Mouse (Mus musculus) heart, embryonic 13.5 days (tissue): ENCODE measurements around the gene B4galt3. TPM values are rescaled to one million over a fixed set of nuclear protein-coding genes. Genes with fewer than 3 reads are reported as not detected.
"Not testable (repeated sequence)": the region's sequence is repeated elsewhere in the genome, so short reads cannot be mapped to it uniquely, and the experiment has no call there.

Experiments used
- ATAC-seq: fragments of 200-750 bp; cut with Nextera tagmentation; 2 replicates; pipeline ENCODE4 v1.8.0; 2017; ENCODE audit warnings: moderate TSS enrichment; ENCODE audit not compliant: insufficient number of reproducible peaks, low FRiP score, low TSS enrichment; ENCODE audit errors: extremely low read depth
- H3K27ac ChIP-seq: fragments of 300-500 bp; sonication (generic); replicated peaks from 2 replicates; pipeline ENCODE4 v1.5.1; 2015; ENCODE audit warnings: moderate library complexity, mild to moderate bottlenecking, inconsistent platforms
- H3K27me3 ChIP-seq: fragments of 300-500 bp; sonication (generic); replicated peaks from 2 replicates; pipeline ENCODE4 v1.6.1; 2015; ENCODE audit warnings: mild to moderate bottlenecking, inconsistent platforms
- H3K36me3 ChIP-seq: fragments of 300-500 bp; sonication (generic); 2 replicates; pipeline ENCODE4 v1.6.1; 2015; ENCODE audit warnings: mild to moderate bottlenecking, inconsistent platforms
- H3K4me1 ChIP-seq: fragments of 300-500 bp; sonication (generic); 2 replicates; pipeline ENCODE4 v1.6.1; 2015; ENCODE audit warnings: inconsistent platforms
- H3K4me2 ChIP-seq: fragments of 300-500 bp; sonication (generic); 2 replicates; pipeline ENCODE4 v1.6.1; 2015; ENCODE audit warnings: inconsistent platforms, mild to moderate bottlenecking, moderate library complexity
- H3K4me3 ChIP-seq: fragments of 300-500 bp; sonication (generic); 2 replicates; pipeline ENCODE4 v1.5.1; 2015; ENCODE audit warnings: moderate library complexity, mild to moderate bottlenecking, inconsistent platforms
- H3K9ac ChIP-seq: fragments of 300-500 bp; sonication (generic); 2 replicates; pipeline ENCODE4 v1.6.1; 2015; ENCODE audit warnings: inconsistent platforms, mild to moderate bottlenecking, moderate library complexity
- H3K9me3 ChIP-seq: fragments of 300-500 bp; sonication (generic); 2 replicates; pipeline ENCODE4 v1.6.1; 2016; ENCODE audit warnings: inconsistent platforms
- WGBS: fragments of 180-500 bp; shearing (Covaris S2); methylation state at CpG from one replicate; pipeline ENCODE4 v1.1.7; 2015; ENCODE audit warnings: mixed read lengths; 5-methylcytosine and 5-hydroxymethylcytosine counted together
- polyA plus RNA-seq: library from polyadenylated mRNA; unstranded; fragments of >200 nt; fragmentation: Nextera tagmentation; extraction: Ambion mirVana; gene quantifications from 2 replicates; pipeline ENCODE4 v1.2.1, GENCODE M21; 2015

B4galt3 gene
- polyA plus RNA-seq, 1 experiment from 2014 or later, result 54.6 TPM

DNA sequence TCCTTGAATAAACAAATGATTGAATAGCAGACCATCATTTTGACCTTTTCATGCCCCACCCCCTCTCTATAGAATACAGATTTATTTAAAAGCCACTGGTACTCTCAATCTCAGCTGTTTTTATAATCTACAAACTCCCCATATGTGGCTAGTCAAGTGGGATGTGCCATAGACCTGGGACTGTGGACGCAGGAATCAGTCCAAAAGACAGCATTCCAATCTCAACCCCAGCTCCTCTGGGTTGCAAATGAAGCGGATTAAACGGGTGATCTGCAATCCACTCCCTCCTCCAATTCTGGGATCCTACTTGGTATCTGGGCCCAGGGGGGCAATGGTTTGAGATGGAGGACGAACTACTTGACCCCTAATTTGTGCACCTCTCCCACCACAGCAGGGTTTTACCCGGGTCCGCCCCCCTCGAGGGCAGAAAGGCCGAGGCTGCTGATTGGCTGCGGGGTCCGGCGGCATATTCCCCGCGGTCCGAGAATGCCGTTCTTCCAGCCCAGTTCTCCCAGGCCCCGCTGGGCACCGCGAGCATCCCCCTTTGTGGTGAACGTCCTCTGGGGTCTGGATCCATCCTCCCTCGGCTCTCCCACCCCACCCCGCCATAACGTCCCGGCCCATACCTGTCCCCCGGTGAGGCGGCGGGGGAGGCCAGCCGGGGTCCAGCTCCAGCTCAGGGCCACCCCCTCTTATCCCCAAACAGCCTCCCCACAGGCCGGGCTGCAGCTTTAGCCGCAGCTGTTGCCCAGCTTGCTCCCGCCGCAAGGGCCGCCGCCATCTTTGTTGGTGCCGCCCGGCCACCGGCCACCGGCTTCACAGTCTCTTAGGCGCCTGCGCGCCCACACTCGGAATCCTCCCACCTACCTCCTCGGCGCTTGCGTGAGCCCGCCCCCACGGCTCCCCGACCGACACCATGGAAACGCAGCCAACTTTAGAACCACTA lies 17.3 kb downstream of the B4galt3 start, which contains the start of gene Usp21:
TSS of gene Usp21 (minus strand) at position 856 of the 946 bp plus-strand sequence.
- WGBS, result 1% methylated on average over 49 of the region's 49 CpGs
- H3K4me3 ChIP-seq, result peak within 1 kb of the TSS; percentile 88
- no peaks in the 10 kb centered on the region for H3K9me3 ChIP-seq
- H3K27me3 ChIP-seq, result no peaks in the 10 kb centered on the region
- peak within 1 kb of the TSS; percentile 93 for H3K27ac ChIP-seq
- H3K9ac ChIP-seq, result peak within 1 kb of the TSS; percentile 98
- H3K4me1 ChIP-seq, result peaks cover 32% of the 10 kb centered on the region
- H3K36me3 ChIP-seq, result peaks cover 74% of the 10 kb centered on the region
- ATAC-seq, result peak; percentile 82
- peak within 1 kb of the TSS; percentile 74 for H3K4me2 ChIP-seq

DNA sequence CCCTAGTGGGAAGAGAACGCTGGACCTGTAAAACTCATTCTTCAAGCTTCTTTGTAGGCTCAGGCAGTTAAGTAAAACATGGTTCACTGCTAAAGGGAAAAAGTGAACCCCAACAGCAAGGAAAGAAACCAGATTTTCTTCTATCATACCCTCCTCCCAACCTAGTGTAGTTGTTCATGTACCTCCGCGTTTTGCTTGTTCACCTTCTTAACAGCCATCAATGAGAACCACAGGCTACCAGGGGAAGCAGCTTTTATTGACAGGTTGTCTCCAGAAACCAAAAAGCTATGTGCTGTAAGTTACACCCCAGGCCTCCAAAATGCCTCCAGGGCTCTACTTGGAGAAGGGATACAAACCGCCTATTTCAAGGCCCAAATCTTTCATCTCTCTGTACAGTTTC lies 18.2 kb downstream of the B4galt3 start:
- Histone ChIP-seq H3K9me3 (no peaks in the 10 kb centered on the region), H3K27me3 (no peaks in the 10 kb centered on the region), H3K4me3 (peak overlapping the region; percentile 88; the same call in 1 of the 2 replicates), H3K4me1 (peaks cover 31% of the 10 kb centered on the region), H3K4me2 (peak overlapping the region; percentile 74), H3K27ac (peak overlapping the region; percentile 47; the same call in 1 of the 2 replicates), H3K36me3 (peaks cover 65% of the 10 kb centered on the region), H3K9ac (peak overlapping the region; percentile 98; the same call in 1 of the 2 replicates)
- ATAC-seq, result no peak
- 70% methylated on average over 4 of the region's 4 CpGs for WGBS

GRCm38 (mm10) chr1:171293351-171293750 lies 23.2 kb downstream of the B4galt3 start:
- Histone ChIP-seq H3K27me3 (peaks cover 27% of the 10 kb centered on the region), H3K4me3 (peak overlapping the region; percentile 87), H3K4me2 (peak overlapping the region; percentile 89), H3K9me3 (no peaks in the 10 kb centered on the region), H3K27ac (no peak overlapping the region), H3K4me1 (peaks cover 13% of the 10 kb centered on the region), H3K36me3 (peaks cover 32% of the 10 kb centered on the region), H3K9ac (peak overlapping the region; percentile 94)
- ATAC-seq, result no peak
- 82% methylated on average over 3 of the region's 3 CpGs for WGBS

GRCm38 (mm10) chr1:171293906-171294297 lies 23.8 kb downstream of the B4galt3 start:
- H3K27ac ChIP-seq, result peak overlapping the region; percentile 93
- WGBS, result 42% methylated on average over 5 of the region's 5 CpGs

GRCm38 (mm10) chr1:171294298-171295062 lies 24.4 kb downstream of the B4galt3 start, which contains the start of gene Ufc1:
TSS of gene Ufc1 (minus strand) at chr1:171295024.
- peaks cover 34% of the 10 kb centered on the region for H3K27me3 ChIP-seq
- H3K9ac ChIP-seq, result peak within 1 kb of the TSS; percentile 94
- WGBS, result under 1% methylated on average over 42 of the region's 42 CpGs
- peak within 1 kb of the TSS; percentile 89 for H3K4me2 ChIP-seq
- peak within 1 kb of the TSS; percentile 93 for H3K27ac ChIP-seq
- ATAC-seq, result peak; percentile 48
- H3K4me3 ChIP-seq, result peak within 1 kb of the TSS; percentile 87
- no peaks in the 10 kb centered on the region for H3K9me3 ChIP-seq
- H3K36me3 ChIP-seq, result peaks cover 21% of the 10 kb centered on the region
- H3K4me1 ChIP-seq, result peaks cover 9% of the 10 kb centered on the region

More at GRCm38 (mm10) chr1:171293906-171294297, 23.8 kb downstream of the B4galt3 start:
- peaks cover 9% of the 10 kb centered on the region for H3K4me1 ChIP-seq
- peak overlapping the region; percentile 87 for H3K4me3 ChIP-seq
- peaks cover 33% of the 10 kb centered on the region for H3K27me3 ChIP-seq
- peak overlapping the region; percentile 94 for H3K9ac ChIP-seq
- H3K36me3 ChIP-seq, result peaks cover 27% of the 10 kb centered on the region
- no peak for ATAC-seq
- no peaks in the 10 kb centered on the region for H3K9me3 ChIP-seq
- peak overlapping the region; percentile 89 for H3K4me2 ChIP-seq

- H3K4me1 ChIP-seq, result peaks cover 9% of the 10 kb centered on the region
- H3K27ac ChIP-seq, result peak overlapping the region; percentile 93
- H3K36me3 ChIP-seq, result peaks cover 16% of the 10 kb centered on the region
- H3K4me3 ChIP-seq, result peak overlapping the region; percentile 87
- WGBS, result 14% methylated on average over 3 of the region's 3 CpGs
- peaks cover 34% of the 10 kb centered on the region for H3K27me3 ChIP-seq
- H3K9ac ChIP-seq, result peak overlapping the region; percentile 94
- peak overlapping the region; percentile 89 for H3K4me2 ChIP-seq
- ATAC-seq, result no peak
- H3K9me3 ChIP-seq, result no peaks in the 10 kb centered on the region
These were observed 24.9 kb downstream of the B4galt3 start for GRCm38 (mm10) chr1:171295063-171295402.

- ATAC-seq, result no peak
- Histone ChIP-seq H3K9ac (no peak overlapping the region), H3K27ac (no peak overlapping the region), H3K4me3 (no peak overlapping the region), H3K4me1 (peaks cover 7% of the 10 kb centered on the region), H3K9me3 (no peaks in the 10 kb centered on the region), H3K27me3 (peaks cover 34% of the 10 kb centered on the region), H3K36me3 (no peaks in the 10 kb centered on the region), H3K4me2 (no peak overlapping the region)
- 43% methylated on average over 3 of the region's 3 CpGs for WGBS
These were observed 28.1 kb downstream of the B4galt3 start for GRCm38 (mm10) chr1:171298226-171298625.

DNA sequence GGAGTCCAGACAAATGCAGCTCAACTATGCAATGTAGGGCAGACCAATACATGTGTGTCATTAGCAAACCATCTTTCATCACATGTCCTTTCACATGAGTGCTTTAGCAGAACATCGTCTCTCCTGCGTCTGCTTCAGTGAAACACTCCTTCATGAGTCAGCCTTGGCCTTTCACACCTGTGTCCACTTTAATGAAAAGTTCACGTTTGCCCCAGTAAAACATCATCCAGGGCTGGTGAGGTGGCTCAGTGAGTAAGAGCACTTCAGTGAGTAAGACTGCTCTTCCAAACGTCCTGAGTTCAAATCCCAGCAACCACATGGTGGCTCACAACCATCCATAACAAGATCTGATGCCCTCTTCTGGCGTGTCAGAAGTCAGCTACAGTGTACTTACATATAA lies 36.0 kb downstream of the B4galt3 start:
- not testable (repeated sequence) for H3K9me3 ChIP-seq, H3K36me3 ChIP-seq, ATAC-seq, H3K27me3 ChIP-seq, H3K27ac ChIP-seq, H3K9ac ChIP-seq, H3K4me3 ChIP-seq, H3K4me2 ChIP-seq
- H3K4me1 ChIP-seq, result peaks cover 11% of the 10 kb centered on the region; the same call in 1 of the 2 replicates
- WGBS, result 59% methylated on average over 5 of the region's 5 CpGs

- Histone ChIP-seq H3K4me3 (no peak overlapping the region), H3K27ac (no peak overlapping the region), H3K9ac (no peak overlapping the region), H3K27me3 (no peaks in the 10 kb centered on the region), H3K9me3 (no peaks in the 10 kb centered on the region), H3K4me2 (no peak overlapping the region), H3K4me1 (peaks cover 11% of the 10 kb centered on the region; the same call in 1 of the 2 replicates), H3K36me3 (no peaks in the 10 kb centered on the region)
- ATAC-seq, result no peak
- WGBS, result 63% methylated on average over 2 of the region's 2 CpGs
These were observed 39.2 kb downstream of the B4galt3 start for GRCm38 (mm10) chr1:171309321-171309720.

DNA sequence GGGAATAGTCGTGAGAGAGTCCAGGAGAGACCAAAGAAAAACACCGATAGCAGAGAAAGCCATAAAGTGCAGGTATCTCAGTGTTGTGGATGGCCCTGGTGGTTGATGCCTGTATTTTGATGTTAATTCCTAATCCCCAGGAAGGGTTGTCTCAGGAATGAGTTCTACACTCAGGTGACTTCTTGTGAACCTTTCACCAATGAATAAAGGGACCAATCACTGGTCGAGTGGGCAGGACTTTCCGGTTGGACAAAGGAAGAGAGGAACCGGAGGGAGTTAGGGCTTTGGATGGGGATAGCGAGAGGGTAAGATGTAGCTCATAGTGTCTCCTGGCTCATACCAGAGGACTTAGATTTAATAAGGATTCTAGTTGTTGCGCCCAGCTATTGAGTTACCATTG lies 49.6 kb downstream of the B4galt3 start:
- H3K9me3 ChIP-seq, result peaks cover 8% of the 10 kb centered on the region; the same call in 1 of the 2 replicates
- 19% methylated on average over 7 of the region's 7 CpGs for whole genome bisulfite sequencing
- H3K4me2 ChIP-seq, result peak overlapping the region; percentile 56
- no peak for ATAC-seq
- no peaks in the 10 kb centered on the region for H3K4me1 ChIP-seq
- H3K27me3 ChIP-seq, result no peaks in the 10 kb centered on the region
- peak overlapping the region; percentile 48; the same call in 1 of the 2 replicates for H3K9ac ChIP-seq
- peak overlapping the region; percentile 29 for H3K4me3 ChIP-seq
- peaks cover 4% of the 10 kb centered on the region; the same call in 1 of the 2 replicates for H3K36me3 ChIP-seq
- H3K27ac ChIP-seq, result no peak overlapping the region

DNA sequence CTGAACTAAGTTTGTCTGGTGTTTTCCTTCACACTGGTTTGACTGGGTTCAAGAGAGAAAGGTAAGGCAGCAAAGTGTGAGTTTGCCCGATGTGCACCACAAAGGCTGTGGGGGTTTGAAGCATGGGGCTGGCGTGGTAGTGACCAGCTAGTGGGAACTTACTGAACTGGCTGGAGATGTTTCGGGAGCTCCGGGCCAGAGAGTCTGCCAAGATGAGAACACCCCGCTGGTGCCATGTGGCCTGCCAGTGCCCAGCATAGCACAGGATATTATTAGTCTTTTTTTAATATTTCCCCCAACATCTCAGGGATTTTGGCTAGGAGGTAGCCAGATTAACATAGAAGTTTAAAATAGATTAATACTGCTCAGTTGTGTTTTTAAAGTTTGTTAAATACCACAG lies 50.0 kb downstream of the B4galt3 start:
- peak overlapping the region; percentile 29 for H3K4me3 ChIP-seq
- H3K36me3 ChIP-seq, result peaks cover 4% of the 10 kb centered on the region; the same call in 1 of the 2 replicates
- H3K4me1 ChIP-seq, result no peaks in the 10 kb centered on the region
- no peaks in the 10 kb centered on the region for H3K27me3 ChIP-seq
- no peak overlapping the region for H3K27ac ChIP-seq
- peak overlapping the region; percentile 56 for H3K4me2 ChIP-seq
- no peak for ATAC-seq
- peak overlapping the region; percentile 48; the same call in 1 of the 2 replicates for H3K9ac ChIP-seq
- WGBS, result 17% methylated on average over 5 of the region's 5 CpGs
- H3K9me3 ChIP-seq, result peaks cover 8% of the 10 kb centered on the region; the same call in 1 of the 2 replicates
